Mouse (Mus musculus): Measurements from ENCODE around the gene 1700122O11Rik.
A peak's percentile ranks its signal among the peaks of the same experiment; 100 is the strongest.

Gene 1700122O11Rik

GRCm38 (mm10) chr17:48027019-48027418 is 11.1 kb downstream of the 1700122O11Rik start:
- no peak for DNase-seq

DNA sequence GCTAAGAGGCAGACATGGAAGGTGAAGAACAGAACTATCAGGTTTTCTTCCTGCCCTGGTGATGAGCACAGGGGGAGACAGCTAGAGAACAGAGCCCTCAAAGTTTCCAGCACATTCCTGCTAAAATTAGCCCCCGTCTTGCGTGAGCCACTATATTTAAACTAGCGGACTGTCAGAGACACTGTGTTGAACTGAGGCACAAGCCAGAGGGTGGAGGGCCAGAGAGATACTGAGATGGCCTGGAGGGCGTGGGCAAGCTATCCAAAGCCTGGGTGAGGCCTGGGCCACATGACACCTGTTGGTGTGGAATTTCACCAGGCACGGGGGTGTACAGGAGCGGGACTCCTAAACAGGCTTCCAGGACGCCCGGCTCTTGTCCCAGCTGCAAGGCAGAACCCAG is 14.0 kb downstream of the 1700122O11Rik start:
- DNase-seq: no peak

DNA sequence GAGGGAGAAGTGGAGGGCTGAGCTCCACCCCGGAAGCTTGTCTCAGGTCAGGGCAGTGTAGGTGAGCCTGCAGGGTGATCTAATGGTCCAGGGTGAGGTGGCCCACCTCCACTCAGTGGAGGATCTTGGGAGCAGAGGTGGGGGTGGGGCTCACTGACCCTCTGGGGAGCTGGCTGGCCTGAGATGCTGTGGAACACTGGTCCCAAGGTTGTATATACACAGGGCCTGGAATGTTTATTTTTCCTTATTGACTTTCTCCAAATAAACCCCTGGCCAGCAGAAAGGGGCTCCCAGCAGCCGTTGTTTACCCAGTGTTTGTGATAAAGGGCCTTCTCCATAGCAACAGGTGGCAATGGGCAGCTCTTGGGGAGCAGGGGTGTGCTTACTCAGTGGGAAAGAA is 18.5 kb downstream of the 1700122O11Rik start:
- DNase-seq: no peak

- no peak for DNase-seq
Measured at GRCm38 (mm10) chr17:48016566-48016965, 21.5 kb downstream of the 1700122O11Rik start.

DNA sequence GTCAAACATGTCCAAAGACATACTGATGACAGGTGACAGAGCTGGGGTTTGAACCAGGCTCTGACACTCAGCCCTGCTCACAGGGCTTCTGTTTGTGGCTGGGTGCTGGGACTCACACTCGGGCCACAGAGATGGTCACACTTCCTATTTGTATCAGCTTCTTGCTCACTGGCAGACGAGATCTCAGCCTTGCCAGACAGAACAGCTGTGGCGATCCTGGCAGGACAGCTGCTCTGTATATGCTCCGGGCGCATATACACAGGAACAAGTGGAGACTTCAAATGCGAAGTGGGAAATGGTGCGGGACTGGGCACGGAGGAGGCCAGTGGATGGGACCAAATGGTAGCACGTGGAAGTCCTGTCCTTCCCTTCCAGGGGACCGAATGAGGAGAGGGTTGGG is 25.5 kb downstream of the 1700122O11Rik start:
- DNase-seq: no peak

- DNase-seq: no peak
Measured at GRCm38 (mm10) chr17:48011105-48011504, 27.0 kb downstream of the 1700122O11Rik start.

GRCm38 (mm10) chr17:48010283-48010682 is 27.8 kb downstream of the 1700122O11Rik start:
- DNase-seq: no peak

GRCm38 (mm10) chr17:48005816-48006215 is 32.3 kb downstream of the 1700122O11Rik start:
- DNase-seq: no peak

GRCm38 (mm10) chr17:48005091-48005490 is 33.0 kb downstream of the 1700122O11Rik start:
- DNase-seq: no peak

- no peak for DNase-seq
Measured at GRCm38 (mm10) chr17:48004619-48005018, 33.5 kb downstream of the 1700122O11Rik start.

- no peak for DNase-seq
Measured at GRCm38 (mm10) chr17:48002486-48002885, 35.6 kb downstream of the 1700122O11Rik start.

- DNase-seq: peak; percentile 77
Measured at GRCm38 (mm10) chr17:48001586-48002361, 36.3 kb downstream of the 1700122O11Rik start.

DNA sequence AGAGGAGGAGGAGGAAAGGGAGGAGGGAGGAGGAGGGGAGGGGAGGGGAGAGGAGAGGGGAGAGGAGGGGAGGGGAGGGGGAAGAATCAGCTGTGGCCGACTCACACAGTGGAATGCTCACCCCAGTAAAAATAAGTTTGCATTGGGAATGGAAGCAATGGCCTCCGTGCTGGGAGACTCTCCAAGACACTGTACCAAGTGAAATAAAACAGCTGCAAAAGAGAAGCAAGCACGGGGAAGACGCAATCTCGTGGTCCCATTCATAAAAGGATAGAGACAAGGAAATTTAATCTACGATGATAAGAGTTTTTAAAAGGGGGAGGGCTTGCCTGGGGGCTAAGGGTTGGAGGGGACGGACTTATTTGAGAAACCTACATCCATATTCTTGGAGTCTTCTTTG is 36.9 kb downstream of the 1700122O11Rik start:
- DNase-seq: no peak

DNA sequence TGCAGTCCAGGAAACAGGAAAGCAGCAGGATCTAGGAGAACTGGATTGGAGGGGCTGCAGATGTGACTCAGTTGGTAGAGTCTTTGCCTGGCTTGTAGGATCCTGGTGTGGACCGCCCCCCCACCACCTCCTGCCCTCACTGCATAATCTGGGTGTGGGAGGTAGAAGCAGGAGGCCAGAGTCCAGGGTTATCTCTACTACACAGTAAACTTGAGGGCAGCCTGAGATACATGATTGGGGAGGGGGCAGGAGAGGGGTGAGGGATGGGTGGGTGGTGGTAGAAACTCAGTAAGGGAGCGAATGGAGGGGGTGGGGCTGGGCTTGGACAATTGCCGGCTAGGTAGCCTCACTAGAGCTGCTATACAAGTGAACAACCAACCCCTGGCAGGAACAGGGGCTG is 38.3 kb downstream of the 1700122O11Rik start:
- DNase-seq: no peak

- DNase-seq: no peak
Measured at GRCm38 (mm10) chr17:47999403-47999802, 38.7 kb downstream of the 1700122O11Rik start.

- DNase-seq: no peak
Measured at GRCm38 (mm10) chr17:47997806-47998205, 40.3 kb downstream of the 1700122O11Rik start.

GRCm38 (mm10) chr17:47990392-47991123 is 47.5 kb downstream of the 1700122O11Rik start:
- DNase-seq: no peak

DNA sequence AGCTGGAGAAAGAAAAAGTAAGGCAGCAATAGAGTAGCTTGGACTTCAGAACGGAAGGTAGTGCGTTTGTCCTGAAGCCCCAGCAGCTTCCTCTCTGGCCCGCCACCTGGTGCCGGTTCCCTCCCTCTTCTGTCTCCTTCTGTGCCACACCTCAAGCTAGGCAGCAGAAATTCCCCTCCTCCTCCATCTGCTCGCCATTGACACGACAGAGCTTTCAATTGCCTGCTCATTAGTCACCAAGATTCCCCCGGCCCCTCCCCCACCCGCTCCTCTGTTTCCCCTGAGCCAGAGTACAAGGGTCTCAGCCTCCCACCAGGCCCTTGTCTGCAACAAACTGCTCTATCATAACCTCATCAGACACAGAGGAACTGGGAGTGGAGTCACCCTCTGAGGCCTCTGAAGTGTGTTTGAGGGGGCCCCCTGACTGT is 48.1 kb downstream of the 1700122O11Rik start:
- DNase-seq: peak; percentile 67

GRCm38 (mm10) chr17:47988811-47989210 is 49.3 kb downstream of the 1700122O11Rik start:
- DNase-seq: no peak

- DNase-seq: peak; percentile 51
Measured at GRCm38 (mm10) chr17:47988074-47988473, 50.0 kb downstream of the 1700122O11Rik start.

Data from thymus, postnatal 25 days (tissue).